Mouse (Mus musculus) kidney, adult 2 months (tissue): ENCODE measurements around the gene Snf8. TPM values are rescaled to one million over a fixed set of nuclear protein-coding genes. Genes with fewer than 3 reads are reported as not detected.
A peak's percentile ranks its signal among the peaks of the same experiment; 100 is the strongest.

ENCODE experiments used
- DNase-seq: peaks from one replicate; pipeline ENCODE4 v3.0.0; 2021
- H3K27ac ChIP-seq: fragments of 200-500 bp; 2 replicates; pipeline ENCODE4 v1.5.1; 2012; ENCODE audit warnings: low read depth, low read length, control low read depth, inconsistent platforms; ENCODE audit not compliant: insufficient read depth
- H3K27me3 ChIP-seq: fragments of 200-500 bp; replicated peaks from 2 replicates; pipeline ENCODE4 v1.6.1; 2012; ENCODE audit warnings: mild to moderate bottlenecking, moderate library complexity, low read length, inconsistent platforms; ENCODE audit not compliant: control insufficient read depth, insufficient read depth
- H3K36me3 ChIP-seq: fragments of 200-500 bp; 2 replicates; pipeline ENCODE4 v1.6.1; 2012; ENCODE audit warnings: mild to moderate bottlenecking, moderate library complexity, low read length, inconsistent platforms; ENCODE audit not compliant: control insufficient read depth, insufficient read depth
- H3K4me1 ChIP-seq: fragments of 200-500 bp; 2 replicates; pipeline ENCODE4 v1.6.1; 2011; ENCODE audit warnings: low read length; ENCODE audit not compliant: control insufficient read depth, insufficient read depth
- H3K4me3 ChIP-seq: fragments of 200-500 bp; 2 replicates; pipeline ENCODE4 v1.5.1; 2011; ENCODE audit warnings: mild to moderate bottlenecking, low read depth, low read length, control low read depth; ENCODE audit not compliant: insufficient read depth
- CTCF ChIP-seq: fragments of 200-500 bp; conservative IDR thresholded peaks from 2 replicates; pipeline ENCODE4 v1.5.1; 2011; ENCODE audit warnings: low read depth, mild to moderate bottlenecking, control low read depth, low read length, moderate library complexity, mixed read lengths; ENCODE audit not compliant: insufficient read depth, insufficient read length
- POLR2A ChIP-seq: fragments of 200-500 bp; IDR thresholded peaks from one replicate; pipeline ENCODE4 v1.6.1; 2011; ENCODE audit warnings: low read depth, low read length, control low read depth
- WGBS: fragments of 180-500 bp; shearing (Covaris S2); methylation state at CpG from one replicate; pipeline ENCODE4 v1.1.7; 2018; 5-methylcytosine and 5-hydroxymethylcytosine counted together
- polyA plus RNA-seq: library from polyadenylated mRNA; depleted of rRNA; stranded (reverse); fragments of >200 nt; gene quantifications from 2 replicates; pipeline ENCODE4 v1.2.3, GENCODE M21; 2012; rRNA removed

Snf8 gene
- 35.5 and 45.9 TPM in 2 replicates for polyA plus RNA-seq

- peak; percentile 42 for TF ChIP-seq POLR2A
- TF ChIP-seq CTCF: no peak
- peak; percentile 96 for DNase-seq
- peak within 1 kb of the TSS; percentile 94 for H3K4me3 ChIP-seq
- H3K36me3 ChIP-seq: no peaks in the 10 kb centered on the region
- H3K27me3 ChIP-seq: no peaks in the 10 kb centered on the region
- peaks cover 5% of the 10 kb centered on the region; the same call in 1 of the 2 replicates for H3K4me1 ChIP-seq
- WGBS: under 1% methylated on average over 29 of the region's 29 CpGs
- H3K27ac ChIP-seq: peak within 1 kb of the TSS; percentile 22
Observed at GRCm38 (mm10) chr11:96034596-96035052, at the start of gene Snf8. TSS of gene Snf8 (plus strand) at chr11:96034885.

- Histone ChIP-seq H3K36me3 (no peaks in the 10 kb centered on the region), H3K27ac (no peak overlapping the region), H3K4me1 (peaks cover 9% of the 10 kb centered on the region; the same call in 1 of the 2 replicates), H3K4me3 (no peak overlapping the region), H3K27me3 (peaks cover 3% of the 10 kb centered on the region)
- no peak for TF ChIP-seq CTCF
- TF ChIP-seq POLR2A: no peak
- WGBS: 56% methylated on average over 6 of the region's 6 CpGs
- no peak for DNase-seq
Observed at GRCm38 (mm10) chr11:95987854-95988447, 46.7 kb upstream of the Snf8 start.

- Histone ChIP-seq H3K4me1 (peaks cover 7% of the 10 kb centered on the region; the same call in 1 of the 2 replicates), H3K4me3 (no peak overlapping the region), H3K27me3 (peaks cover 3% of the 10 kb centered on the region), H3K36me3 (no peaks in the 10 kb centered on the region), H3K27ac (no peak overlapping the region)
- peak; percentile 92 for DNase-seq
- 16% methylated on average over 9 of the region's 9 CpGs for WGBS
- TF ChIP-seq CTCF: no peak
- no peak for TF ChIP-seq POLR2A
Observed at GRCm38 (mm10) chr11:95988533-95988932, 46.2 kb upstream of the Snf8 start.

GRCm38 (mm10) chr11:95989864-95990263, 44.8 kb upstream of the Snf8 start:
- 61% methylated on average over 8 of the region's 8 CpGs for WGBS
- Histone ChIP-seq H3K27me3 (peaks cover 3% of the 10 kb centered on the region), H3K4me1 (peaks cover 7% of the 10 kb centered on the region; the same call in 1 of the 2 replicates), H3K27ac (no peak overlapping the region), H3K4me3 (no peak overlapping the region), H3K36me3 (no peaks in the 10 kb centered on the region)
- TF ChIP-seq POLR2A (no peak), CTCF (no peak)
- no peak for DNase-seq

- Histone ChIP-seq H3K4me3 (no peak overlapping the region), H3K27me3 (peaks cover 3% of the 10 kb centered on the region), H3K27ac (no peak overlapping the region), H3K4me1 (peaks cover 7% of the 10 kb centered on the region; the same call in 1 of the 2 replicates), H3K36me3 (no peaks in the 10 kb centered on the region)
- DNase-seq: peak; percentile 32
- no peak for TF ChIP-seq POLR2A
- no peak for TF ChIP-seq CTCF
- WGBS: 61% methylated on average over 4 of the region's 4 CpGs
Observed at GRCm38 (mm10) chr11:95990431-95990830, 44.3 kb upstream of the Snf8 start.

- peaks cover 7% of the 10 kb centered on the region; the same call in 1 of the 2 replicates for H3K4me1 ChIP-seq
- DNase-seq: peak; percentile 25
- TF ChIP-seq POLR2A (no peak), CTCF (no peak)
- peak overlapping the region; percentile 9 for H3K4me3 ChIP-seq
- WGBS: 10% methylated on average over 42 of the region's 49 CpGs
- no peaks in the 10 kb centered on the region for H3K36me3 ChIP-seq
- no peak overlapping the region for H3K27ac ChIP-seq
- H3K27me3 ChIP-seq: peaks cover 3% of the 10 kb centered on the region
Observed at GRCm38 (mm10) chr11:95990886-95991708, 43.6 kb upstream of the Snf8 start.

- no peak overlapping the region for H3K4me3 ChIP-seq
- WGBS: 97% methylated on average over 8 of the region's 8 CpGs
- H3K27ac ChIP-seq: no peak overlapping the region
- TF ChIP-seq POLR2A: no peak
- TF ChIP-seq CTCF: no peak
- H3K36me3 ChIP-seq: no peaks in the 10 kb centered on the region
- no peak for DNase-seq
- peaks cover 3% of the 10 kb centered on the region for H3K27me3 ChIP-seq
- H3K4me1 ChIP-seq: 0 out of 2 replicates have a peak, but pooled peaks cover 2% of the 10 kb centered on the region
Observed at GRCm38 (mm10) chr11:95994151-95994550, 40.5 kb upstream of the Snf8 start.
